Mouse (Mus musculus) MEL (cell line): ENCODE data around the gene Apopt1. TPM values are rescaled to one million over a fixed set of nuclear protein-coding genes. Genes with fewer than 3 reads are reported as not detected.

Source experiments
- DNase-seq: peaks from one replicate; pipeline ENCODE4 v3.0.0; 2011; ENCODE audit warnings: low read depth, low spot score
- H3K27ac ChIP-seq: 2 replicates; pipeline ENCODE4 v1.5.1; 2012; ENCODE audit warnings: low read depth, mild to moderate bottlenecking, control low read depth, low read length, moderate library complexity; ENCODE audit not compliant: control insufficient read depth
- H3K27me3 ChIP-seq, 2 experiments: fragments of 150-350 bp in 1 of 2; sonication (generic) in 1 of 2; 2 replicates each; pipeline ENCODE4 v1.6.1; 2012; ENCODE audit warnings: low read length in 2 of 2, mild to moderate bottlenecking in 2 of 2, improper control_type of control experiment in 1 of 2, moderate library complexity in 1 of 2; ENCODE audit not compliant: insufficient read depth in 2 of 2, control insufficient read depth in 1 of 2
- H3K36me3 ChIP-seq, 2 experiments: 2 replicates each; pipeline ENCODE4 v1.6.1; 2012 to 2014; ENCODE audit warnings: low read length in 2 of 2, improper control_type of control experiment in 1 of 2, inconsistent platforms in 1 of 2, mild to moderate bottlenecking in 1 of 2; ENCODE audit not compliant: insufficient read depth in 2 of 2, control insufficient read depth in 1 of 2
- H3K4me1 ChIP-seq, 2 experiments: fragments of 150-350 bp in 1 of 2; sonication (generic) in 1 of 2; 2 replicates each; pipeline ENCODE4 v1.6.1; 2012; ENCODE audit warnings: low read length in 2 of 2, improper control_type of control experiment in 1 of 2, mild to moderate bottlenecking in 1 of 2; ENCODE audit not compliant: insufficient read depth in 2 of 2, control insufficient read depth in 1 of 2
- H3K4me3 ChIP-seq, 2 experiments: fragments of 150-350 bp in 1 of 2; sonication (generic) in 1 of 2; 2 replicates each; pipeline ENCODE4 v1.5.1; 2012; ENCODE audit warnings: low read depth in 2 of 2, low read length in 2 of 2, mild to moderate bottlenecking in 2 of 2, moderate library complexity in 2 of 2, control low read depth in 1 of 2, improper control_type of control experiment in 1 of 2; ENCODE audit not compliant: control insufficient read depth in 1 of 2, insufficient read depth in 1 of 2
- H3K79me2 ChIP-seq: 2 replicates; pipeline ENCODE4 v1.6.1; 2012; ENCODE audit warnings: mild to moderate bottlenecking, low read length, moderate library complexity; ENCODE audit not compliant: control insufficient read depth, poor library complexity, insufficient read depth
- H3K9ac ChIP-seq: 2 replicates; pipeline ENCODE4 v1.6.1; 2012; ENCODE audit warnings: low read depth, mild to moderate bottlenecking, control low read depth, low read length, moderate library complexity; ENCODE audit not compliant: control insufficient read depth, poor library complexity, severe bottlenecking
- H3K9me3 ChIP-seq: fragments of 150-350 bp; sonication (generic); replicated peaks from 2 replicates; pipeline ENCODE4 v1.6.1; 2012; ENCODE audit warnings: mild to moderate bottlenecking, low read length, improper control_type of control experiment, moderate library complexity; ENCODE audit not compliant: insufficient read depth
- BHLHE40 ChIP-seq: IDR thresholded peaks from 2 replicates; pipeline ENCODE4 v1.6.1; 2012; ENCODE audit warnings: low read depth, mild to moderate bottlenecking, inconsistent platforms, low read length, improper control_type of control experiment, borderline replicate concordance
- CHD1 ChIP-seq: IDR thresholded peaks from 2 replicates; pipeline ENCODE4 v1.6.1; 2012; ENCODE audit warnings: low read depth, mild to moderate bottlenecking, inconsistent platforms, low read length, improper control_type of control experiment
- CHD2 ChIP-seq: IDR thresholded peaks from 2 replicates; pipeline ENCODE4 v1.6.1; 2011; ENCODE audit warnings: low read length, improper control_type of control experiment
- EP300 ChIP-seq, 2 experiments: IDR thresholded peaks; 2 replicates each; pipeline ENCODE4 v1.6.1; 2011; ENCODE audit warnings: improper control_type of control experiment in 2 of 2, low read length in 2 of 2, low read depth in 1 of 2, mild to moderate bottlenecking in 1 of 2
- HCFC1 ChIP-seq: IDR thresholded peaks from 2 replicates; pipeline ENCODE4 v1.6.1; 2012; ENCODE audit warnings: low read depth, mild to moderate bottlenecking, inconsistent platforms, low read length, improper control_type of control experiment, moderate library complexity
- MAFK ChIP-seq: IDR thresholded peaks from 2 replicates; pipeline ENCODE4 v1.6.1; 2011; ENCODE audit warnings: low read depth, mild to moderate bottlenecking, low read length, improper control_type of control experiment, borderline replicate concordance
- MAZ ChIP-seq: IDR thresholded peaks from 2 replicates; pipeline ENCODE4 v1.6.1; 2012; ENCODE audit warnings: low read depth, mild to moderate bottlenecking, inconsistent platforms, low read length, improper control_type of control experiment
- MEF2A ChIP-seq: IDR thresholded peaks from 2 replicates; pipeline ENCODE4 v1.6.1; 2014; ENCODE audit warnings: low read depth, mild to moderate bottlenecking, inconsistent platforms, low read length, improper control_type of control experiment; ENCODE audit not compliant: poor library complexity, insufficient replicate concordance, severe bottlenecking; ENCODE audit errors: extremely low read depth
- MXI1 ChIP-seq: IDR thresholded peaks from 2 replicates; pipeline ENCODE4 v1.6.1; 2011; ENCODE audit warnings: mild to moderate bottlenecking, low read depth, low read length, improper control_type of control experiment
- POLR2AphosphoS2 ChIP-seq: IDR thresholded peaks from 2 replicates; pipeline ENCODE4 v1.6.1; 2011; ENCODE audit warnings: low read length, improper control_type of control experiment
- POLR2AphosphoS5 ChIP-seq: IDR thresholded peaks from 2 replicates; pipeline ENCODE4 v1.6.1; 2012; ENCODE audit warnings: low read depth, borderline replicate concordance, mild to moderate bottlenecking, inconsistent platforms, low read length, moderate library complexity, mixed read lengths
- RCOR1 ChIP-seq: IDR thresholded peaks from 2 replicates; pipeline ENCODE4 v1.6.1; 2012; ENCODE audit warnings: low read depth, mild to moderate bottlenecking, inconsistent platforms, low read length, improper control_type of control experiment
- SMC3 ChIP-seq: IDR thresholded peaks from 2 replicates; pipeline ENCODE4 v1.6.1; 2011; ENCODE audit warnings: low read depth, low read length, improper control_type of control experiment
- TCF12 ChIP-seq: IDR thresholded peaks from 2 replicates; pipeline ENCODE4 v1.6.1; 2014; ENCODE audit warnings: low read depth, mild to moderate bottlenecking, inconsistent platforms, low read length, improper control_type of control experiment, moderate library complexity
- UBTF ChIP-seq: IDR thresholded peaks from 2 replicates; pipeline ENCODE4 v1.6.1; 2012; ENCODE audit warnings: low read depth, mild to moderate bottlenecking, inconsistent platforms, low read length, improper control_type of control experiment, moderate library complexity, borderline replicate concordance; ENCODE audit not compliant: insufficient read depth
- USF1 ChIP-seq: IDR thresholded peaks from 2 replicates; pipeline ENCODE4 v1.6.1; 2014; ENCODE audit warnings: low read depth, mild to moderate bottlenecking, inconsistent platforms, low read length, improper control_type of control experiment, moderate library complexity
- ZC3H11A ChIP-seq: IDR thresholded peaks from 2 replicates; pipeline ENCODE4 v1.6.1; 2012; ENCODE audit warnings: low read depth, mild to moderate bottlenecking, inconsistent platforms, low read length, improper control_type of control experiment
- ZKSCAN1 ChIP-seq: IDR thresholded peaks from 2 replicates; pipeline ENCODE4 v1.6.1; 2012; ENCODE audit warnings: low read depth, mild to moderate bottlenecking, inconsistent platforms, low read length, improper control_type of control experiment, moderate library complexity
- polyA plus RNA-seq, 2 experiments: library from polyadenylated mRNA; stranded (reverse) in 1 of 2; unstranded in 1 of 2; fragments of >175 nt in 1 of 2; fragments of >200 nt in 1 of 2; gene quantifications; 2 replicates each; pipeline versions ENCODE4 v1.2.1 to v1.2.4; 2012; ENCODE audit warnings: low replicate concordance in 2 of 2, low read depth in 1 of 2; ENCODE audit not compliant: insufficient read length in 2 of 2, insufficient read depth in 1 of 2, missing spikeins in 1 of 2
- total RNA-seq: library from RNA; depleted of rRNA; stranded (reverse); fragments of 300-350 nt; gene quantifications from 2 replicates; pipeline ENCODE4 v1.2.3, GENCODE M21; 2012

The Apopt1 gene
- total and polyA plus RNA-seq, 3 experiments = 25.7 to 46.5 TPM; not detected in 1

DNA sequence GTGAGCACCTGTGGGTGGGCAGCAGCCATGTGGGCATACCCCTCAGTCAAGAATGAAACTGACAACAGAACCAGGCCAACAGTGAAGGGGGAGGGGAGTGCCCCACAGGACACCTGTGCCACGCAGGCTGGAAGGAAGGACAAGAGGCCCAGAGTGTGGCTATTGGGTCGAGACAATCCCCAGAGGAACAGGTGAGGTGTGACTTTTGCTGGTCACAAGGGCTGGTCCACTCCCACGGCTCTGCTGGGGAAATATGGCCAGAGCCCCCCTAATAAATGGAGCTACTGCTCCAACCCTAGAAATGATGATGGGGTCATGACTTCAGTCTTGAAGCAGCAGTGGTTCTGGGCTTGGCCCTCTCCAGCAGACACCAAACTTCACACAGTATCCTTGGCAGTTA is 9.8 kb upstream of the Apopt1 start (continued):
- no peak for TF ChIP-seq BHLHE40
- no peak for TF ChIP-seq CHD2
- no peak for TF ChIP-seq ZKSCAN1
- no peak for TF ChIP-seq MEF2A
- no peak for TF ChIP-seq UBTF

DNA sequence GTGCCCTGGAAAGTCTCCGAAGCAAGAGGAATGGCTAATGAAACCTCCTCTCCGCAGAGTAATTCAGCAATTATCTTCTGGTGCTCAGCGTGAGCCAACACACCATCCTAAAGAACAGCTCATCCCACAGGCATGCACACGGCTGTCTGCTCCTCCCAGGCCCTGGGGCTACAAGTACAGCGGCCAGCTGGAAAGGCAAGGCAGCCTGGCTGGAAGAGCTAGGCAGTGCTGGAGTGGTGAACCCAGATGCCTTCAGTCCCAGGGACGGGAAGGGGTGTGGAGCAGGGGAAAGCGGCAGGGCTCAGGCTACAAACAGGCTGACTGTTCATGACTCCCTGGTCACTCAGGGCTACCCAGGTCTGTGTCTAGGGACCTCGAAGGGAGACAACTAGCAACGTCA is 8.5 kb upstream of the Apopt1 start:
- Histone ChIP-seq H3K27me3 (no peaks in the 10 kb centered on the region), H3K36me3 (no peaks in the 10 kb centered on the region), H3K27ac (no peak overlapping the region), H3K4me3 (no peak overlapping the region), H3K9me3 (no peaks in the 10 kb centered on the region), H3K4me1 (no peaks in the 10 kb centered on the region), H3K9ac (no peak overlapping the region), H3K79me2 (no peaks in the 10 kb centered on the region)
- TF ChIP-seq ZC3H11A (no peak), POLR2AphosphoS5 (no peak), ZKSCAN1 (no peak), BHLHE40 (no peak), MXI1 (no peak), CHD1 (no peak), POLR2AphosphoS2 (no peak), MAFK (no peak), TCF12 (no peak), USF1 (no peak), MAZ (no peak), RCOR1 (no peak), EP300 (IDR thresholded peaks at IDR 0.05; ENCODE audit: low read depth in 1 of 2, low read length in 2 of 2) (no peak), SMC3 (no peak), HCFC1 (no peak)
- no peak for DNase-seq
